Mouse (Mus musculus): ENCODE results near the gene Olfr1390. TPM values are rescaled to one million over a fixed set of nuclear protein-coding genes. Genes with fewer than 3 reads are reported as not detected.
"Not testable (repeated sequence)": the region's sequence is repeated elsewhere in the genome, so short reads cannot be mapped to it uniquely, and the experiment has no call there.

The Olfr1390 gene
- total RNA-seq (2014; rRNA removed) (not detected in 2 replicates), polyA plus RNA-seq (2015; fragmentation: Nextera tagmentation; extraction: Ambion mirVana) (not detected in 2 replicates)

DNA sequence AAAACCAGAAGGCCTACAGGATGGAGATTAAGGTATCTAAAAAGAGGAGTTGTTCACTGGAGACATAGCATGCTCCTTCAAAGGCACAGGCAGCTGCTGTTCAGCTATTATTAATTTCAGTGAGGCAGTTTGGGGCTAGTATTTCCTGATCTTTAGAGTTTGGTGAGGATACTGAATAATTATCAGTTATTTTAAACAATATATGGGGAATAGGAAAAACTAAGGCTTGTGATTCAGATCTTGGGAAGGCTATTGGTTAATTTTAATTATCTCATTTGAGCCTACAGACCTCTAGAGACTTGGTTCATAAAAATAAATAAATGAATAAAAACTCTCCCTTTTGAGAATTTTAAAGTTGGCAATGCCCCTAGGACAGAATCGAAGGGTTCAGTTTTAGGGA, at the start of gene Olfr1390:
TSS of gene Olfr1390 (plus strand) at position 301 of the 400 bp plus-strand sequence.
- no peaks in the 10 kb centered on the region for H3K27me3 ChIP-seq (ENCODE audit: insufficient read depth, low read length)
- 88% methylated on average over 1 of the region's 1 CpGs for WGBS
- H3K4me2 ChIP-seq (ENCODE audit: low read depth, low read length), result no peak within 1 kb of the TSS
- no peak for ATAC-seq
- no peak for TF ChIP-seq CTCF (IDR thresholded peaks at IDR 0.05; ENCODE audit: low read depth)
- no peaks in the 10 kb centered on the region for H3K4me1 ChIP-seq (ENCODE audit: insufficient read depth, low read length)
- no peak for DNase-seq (ENCODE audit: low spot score)
- no peaks in the 10 kb centered on the region for H3K9me3 ChIP-seq (ENCODE audit: low read length)
- H3K36me3 ChIP-seq (ENCODE audit: insufficient read depth, low read length), result no peaks in the 10 kb centered on the region
- H3K27ac ChIP-seq, result no peak within 1 kb of the TSS
- H3K4me3 ChIP-seq (ENCODE audit: low read length), result no peak within 1 kb of the TSS
- H3K9ac ChIP-seq (replicated peaks; ENCODE audit: low read length), result no peak within 1 kb of the TSS

DNA sequence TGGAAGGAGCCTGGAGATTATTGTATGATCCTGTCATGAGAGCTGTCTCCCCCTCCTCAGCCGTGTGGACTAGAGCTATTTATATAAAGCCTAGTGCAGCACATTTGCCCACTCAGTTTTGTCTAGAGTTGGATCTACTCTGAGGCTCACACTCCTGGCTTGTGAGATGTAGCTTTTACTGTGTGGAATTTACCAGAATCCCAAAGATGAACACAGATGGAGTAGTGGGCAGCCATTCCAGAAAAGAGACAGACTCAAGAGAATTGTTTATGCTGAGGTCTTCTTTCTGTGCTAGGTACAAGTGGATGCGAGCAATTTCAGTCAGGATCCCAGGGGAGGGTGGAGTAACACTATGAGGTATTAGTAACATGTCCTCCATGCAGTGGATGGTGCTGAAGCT, 47.7 kb upstream of the Olfr1390 start:
- ATAC-seq, result no peak
- no peak overlapping the region for H3K4me2 ChIP-seq (ENCODE audit: low read depth, low read length)
- H3K27me3 ChIP-seq (ENCODE audit: insufficient read depth, low read length), result no peaks in the 10 kb centered on the region
- no peak overlapping the region for H3K27ac ChIP-seq
- H3K4me3 ChIP-seq (ENCODE audit: low read length), result no peak overlapping the region
- H3K4me1 ChIP-seq (ENCODE audit: insufficient read depth, low read length), result no peaks in the 10 kb centered on the region
- H3K9me3 ChIP-seq (ENCODE audit: low read length), result 0 out of 2 replicates have a peak, but pooled peaks cover 3% of the 10 kb centered on the region
- no peak overlapping the region for H3K9ac ChIP-seq (replicated peaks; ENCODE audit: low read length)
- H3K36me3 ChIP-seq (ENCODE audit: insufficient read depth, low read length), result no peaks in the 10 kb centered on the region
- 83% methylated on average over 2 of the region's 2 CpGs for WGBS
- no peak for TF ChIP-seq CTCF (IDR thresholded peaks at IDR 0.05; ENCODE audit: low read depth)
- no peak for DNase-seq (ENCODE audit: low spot score)

DNA sequence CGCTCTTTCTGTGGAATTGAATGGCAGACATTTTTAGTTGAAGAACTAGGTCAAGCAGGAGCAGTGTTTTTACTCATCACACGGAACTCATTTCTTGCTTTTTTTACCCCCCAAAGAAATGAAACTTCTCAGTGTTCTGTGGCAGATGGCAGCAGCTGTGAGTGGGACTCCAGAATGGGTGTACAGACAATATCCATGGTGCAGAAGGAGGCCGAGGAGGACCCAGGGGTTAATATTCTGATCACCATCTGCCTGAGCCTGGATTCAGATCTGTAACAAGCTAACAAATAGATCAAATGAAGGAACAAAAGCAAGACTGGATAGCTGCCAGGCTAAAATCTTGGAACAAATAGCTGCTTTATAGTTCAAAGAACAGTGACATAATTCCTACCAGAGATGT, 42.2 kb upstream of the Olfr1390 start:
- ATAC-seq, result no peak
- Histone ChIP-seq H3K4me3 (ENCODE audit: low read length) (no peak overlapping the region), H3K4me2 (ENCODE audit: low read depth, low read length) (no peak overlapping the region), H3K9ac (replicated peaks; ENCODE audit: low read length) (no peak overlapping the region), H3K27me3 (ENCODE audit: insufficient read depth, low read length) (no peaks in the 10 kb centered on the region), H3K4me1 (ENCODE audit: insufficient read depth, low read length) (no peaks in the 10 kb centered on the region), H3K9me3 (ENCODE audit: low read length) (no peaks in the 10 kb centered on the region), H3K27ac (no peak overlapping the region), H3K36me3 (ENCODE audit: insufficient read depth, low read length) (no peaks in the 10 kb centered on the region)
- WGBS, result 43% methylated on average over 3 of the region's 3 CpGs
- DNase-seq (ENCODE audit: low spot score), result no peak
- TF ChIP-seq CTCF (IDR thresholded peaks at IDR 0.05; ENCODE audit: low read depth), result no peak

DNA sequence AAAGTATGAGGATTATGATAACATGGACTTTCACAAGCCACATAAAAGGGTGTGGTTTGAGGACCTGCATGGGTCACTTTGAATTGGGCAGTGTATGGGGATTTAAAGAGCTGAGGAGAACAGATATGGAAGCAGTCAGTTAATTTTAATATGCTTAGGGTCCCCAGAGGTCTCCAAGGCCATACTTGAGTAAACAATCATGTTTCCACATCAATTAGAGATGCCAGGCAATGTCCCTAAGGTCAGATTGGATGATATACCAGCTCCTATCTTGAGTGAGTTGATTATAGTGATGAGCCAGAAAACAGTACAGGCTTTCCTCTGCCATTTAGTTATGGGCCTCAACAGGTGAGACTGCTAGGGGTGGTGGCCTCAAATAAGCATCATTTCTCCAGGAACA, 30.5 kb upstream of the Olfr1390 start, which contains the start of gene Olfr10:
TSS of gene Olfr10 (plus strand) at position 301 of the 400 bp plus-strand sequence.
- ATAC-seq (no peak), DNase-seq (ENCODE audit: low spot score) (no peak)
- no peak for TF ChIP-seq CTCF (IDR thresholded peaks at IDR 0.05; ENCODE audit: low read depth)
- Histone ChIP-seq H3K9ac (replicated peaks; ENCODE audit: low read length) (no peak within 1 kb of the TSS), H3K4me3 (ENCODE audit: low read length) (no peak within 1 kb of the TSS), H3K36me3 (ENCODE audit: insufficient read depth, low read length) (no peaks in the 10 kb centered on the region), H3K4me1 (ENCODE audit: insufficient read depth, low read length) (no peaks in the 10 kb centered on the region), H3K27ac (no peak within 1 kb of the TSS), H3K27me3 (ENCODE audit: insufficient read depth, low read length) (no peaks in the 10 kb centered on the region), H3K9me3 (ENCODE audit: low read length) (no peaks in the 10 kb centered on the region), H3K4me2 (ENCODE audit: low read depth, low read length) (no peak within 1 kb of the TSS)

DNA sequence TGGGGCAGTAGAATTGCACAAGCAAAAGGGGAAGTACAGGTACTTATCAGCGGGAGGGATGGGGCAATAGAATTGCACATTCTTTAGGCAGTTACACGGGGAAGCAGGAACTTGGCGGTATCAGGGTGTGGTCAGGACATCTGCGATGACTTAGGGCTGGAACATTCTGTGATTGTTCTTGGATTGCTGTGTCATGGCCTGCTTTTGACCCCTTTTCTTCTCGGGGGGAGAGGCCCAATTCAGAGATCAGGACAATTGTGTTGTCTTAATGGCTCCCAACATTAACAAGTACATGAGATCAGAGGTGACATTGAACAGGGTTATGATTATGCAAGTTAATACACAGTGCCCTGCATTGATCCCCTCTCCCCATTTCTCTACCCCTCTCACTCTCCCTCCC, 26.4 kb upstream of the Olfr1390 start:
- H3K4me2 ChIP-seq (ENCODE audit: low read depth, low read length); ATAC-seq; H3K4me1 ChIP-seq (ENCODE audit: insufficient read depth, low read length); H3K27me3 ChIP-seq (ENCODE audit: insufficient read depth, low read length); DNase-seq (ENCODE audit: low spot score); H3K9me3 ChIP-seq (ENCODE audit: low read length); H3K9ac ChIP-seq (replicated peaks; ENCODE audit: low read length); H3K4me3 ChIP-seq (ENCODE audit: low read length); H3K36me3 ChIP-seq (ENCODE audit: insufficient read depth, low read length); H3K27ac ChIP-seq: not testable (repeated sequence)
- WGBS, result 89% methylated on average over 5 of the region's 5 CpGs

DNA sequence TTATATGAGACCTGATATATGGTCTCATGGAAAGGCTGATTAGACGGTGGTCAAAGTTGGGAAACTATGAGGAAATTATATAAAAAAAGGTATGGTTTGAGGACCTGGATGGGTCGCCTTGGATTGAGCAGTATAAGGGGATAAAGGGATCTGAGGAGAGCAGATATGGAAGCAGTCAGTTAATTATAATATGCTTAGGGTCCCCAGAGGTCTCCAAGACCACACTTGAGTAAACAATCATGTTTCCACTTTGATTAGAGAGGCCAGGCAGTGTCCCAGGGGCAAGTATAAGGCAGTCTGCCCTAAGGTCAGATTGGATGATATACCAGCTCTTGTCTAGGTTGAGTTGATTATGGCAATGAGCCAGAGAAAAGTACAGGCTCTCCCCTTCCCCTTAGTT, 12.5 kb upstream of the Olfr1390 start, which contains the start of gene Olfr1391:
TSS of gene Olfr1391 (plus strand) at position 301 of the 400 bp plus-strand sequence.
- Histone ChIP-seq H3K4me3 (ENCODE audit: low read length) (no peak within 1 kb of the TSS), H3K9ac (replicated peaks; ENCODE audit: low read length) (no peak within 1 kb of the TSS), H3K27me3 (ENCODE audit: insufficient read depth, low read length) (no peaks in the 10 kb centered on the region), H3K4me1 (ENCODE audit: insufficient read depth, low read length) (no peaks in the 10 kb centered on the region), H3K9me3 (ENCODE audit: low read length) (no peaks in the 10 kb centered on the region), H3K4me2 (ENCODE audit: low read depth, low read length) (no peak within 1 kb of the TSS), H3K36me3 (ENCODE audit: insufficient read depth, low read length) (no peaks in the 10 kb centered on the region), H3K27ac (no peak within 1 kb of the TSS)
- ATAC-seq (no peak), DNase-seq (ENCODE audit: low spot score) (no peak)
- no peak for TF ChIP-seq CTCF (IDR thresholded peaks at IDR 0.05; ENCODE audit: low read depth)
- 76% methylated on average over 2 of the region's 2 CpGs for WGBS

DNA sequence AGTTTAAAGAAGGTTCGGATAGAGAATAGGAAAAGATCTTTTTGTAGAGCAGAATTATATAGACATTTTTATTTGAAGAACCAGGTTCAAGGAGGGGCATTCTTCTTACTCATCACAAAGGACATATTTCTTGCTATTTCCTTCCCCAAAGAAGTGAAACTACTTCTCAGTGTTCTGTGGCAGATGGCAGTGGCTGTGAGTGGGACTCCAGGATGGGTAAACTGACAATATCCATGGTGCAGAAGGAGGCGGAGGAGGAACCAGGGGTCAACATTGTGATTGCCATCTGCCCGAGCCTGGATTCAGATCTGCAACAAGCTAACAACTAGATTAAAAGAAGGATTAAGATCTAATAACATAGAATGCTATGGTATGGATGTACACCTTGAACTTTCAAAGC, 8.3 kb upstream of the Olfr1390 start:
- TF ChIP-seq CTCF (IDR thresholded peaks at IDR 0.05; ENCODE audit: low read depth), result no peak
- H3K4me1 ChIP-seq (ENCODE audit: insufficient read depth, low read length), result no peaks in the 10 kb centered on the region
- DNase-seq (ENCODE audit: low spot score), result no peak

More for the DNA sequence above, 8.3 kb upstream of the Olfr1390 start:
- WGBS, result 89% methylated on average over 3 of the region's 3 CpGs
- no peaks in the 10 kb centered on the region for H3K36me3 ChIP-seq (ENCODE audit: insufficient read depth, low read length)
- no peak overlapping the region for H3K4me3 ChIP-seq (ENCODE audit: low read length)
- H3K4me2 ChIP-seq (ENCODE audit: low read depth, low read length), result no peak overlapping the region
- no peaks in the 10 kb centered on the region for H3K9me3 ChIP-seq (ENCODE audit: low read length)
- no peak overlapping the region for H3K9ac ChIP-seq (replicated peaks; ENCODE audit: low read length)
- H3K27me3 ChIP-seq (ENCODE audit: insufficient read depth, low read length), result no peaks in the 10 kb centered on the region
- no peak overlapping the region for H3K27ac ChIP-seq
- ATAC-seq, result no peak
